Mouse (Mus musculus) olfactory bulb, adult 2 months (tissue): ENCODE results near the gene Fam49a.

Source experiments
- CTCF ChIP-seq: fragments of 200-500 bp; IDR thresholded peaks from 2 replicates; pipeline ENCODE4 v1.5.1; 2012; ENCODE audit warnings: low read depth, mild to moderate bottlenecking, low read length, moderate library complexity; ENCODE audit not compliant: insufficient read depth
- POLR2A ChIP-seq: fragments of 200-500 bp; IDR thresholded peaks from 2 replicates; pipeline ENCODE4 v1.6.1; 2012; ENCODE audit warnings: mild to moderate bottlenecking, low read depth, low read length, moderate library complexity; ENCODE audit not compliant: insufficient read depth

- TF ChIP-seq CTCF (no peak), POLR2A (no peak)
Observed at GRCm38 (mm10) chr12:12301815-12302214, 39.9 kb downstream of the Fam49a start.
